Mouse (Mus musculus): Measurements from ENCODE around the gene Upf2. TPM values are rescaled to one million over a fixed set of nuclear protein-coding genes. Genes with fewer than 3 reads are reported as not detected.

The Upf2 gene
- polyA plus RNA-seq (2015; fragmentation: Nextera tagmentation; extraction: Ambion mirVana), result 7.5 and 10.4 TPM in 2 replicates

GRCm38 (mm10) chr2:5950766-5951595 lies at the start of gene Upf2:
Upf2 (plus strand) TSS chr2:5951469.
- peak; percentile 97 for DNase-seq (ENCODE audit: low spot score)

GRCm38 (mm10) chr2:5906092-5906491 lies 45.2 kb upstream of the Upf2 start:
- DNase-seq (ENCODE audit: low spot score), result no peak

- peak; percentile 62 for DNase-seq (ENCODE audit: low spot score)
Observed at GRCm38 (mm10) chr2:5906625-5907024, 44.6 kb upstream of the Upf2 start.

DNA sequence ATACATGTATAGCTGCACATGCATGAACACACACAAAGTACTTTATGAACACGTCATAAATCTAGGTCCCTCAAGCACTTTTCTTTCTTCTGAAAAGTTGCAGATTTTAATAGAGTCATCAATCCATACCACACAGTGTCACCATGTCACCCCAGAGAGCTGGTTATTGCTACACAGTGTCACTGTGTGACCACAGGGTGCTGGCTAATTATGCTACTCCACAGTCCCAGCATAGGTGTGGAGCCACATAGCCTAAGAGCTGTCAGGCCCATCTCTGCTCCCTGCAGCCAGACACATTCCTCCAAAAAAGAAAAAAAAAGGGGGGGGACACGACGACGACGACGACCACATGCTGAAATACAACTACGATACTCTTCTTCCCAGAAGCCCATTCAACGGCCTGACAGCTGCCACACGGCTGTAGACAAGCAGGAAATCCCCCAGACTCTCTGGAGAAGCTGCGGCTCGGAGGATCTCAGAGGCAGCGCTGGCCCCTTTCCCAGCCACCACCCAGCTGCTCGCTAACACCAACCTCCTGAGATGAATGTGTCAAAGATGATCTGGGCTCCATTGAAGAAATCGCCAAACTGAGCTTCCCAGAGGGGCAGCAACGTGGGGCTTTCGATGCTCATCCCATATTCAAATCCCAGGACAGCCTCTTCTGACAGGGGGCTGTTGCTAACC lies 39.8 kb upstream of the Upf2 start:
- DNase-seq (ENCODE audit: low spot score), result no peak

DNA sequence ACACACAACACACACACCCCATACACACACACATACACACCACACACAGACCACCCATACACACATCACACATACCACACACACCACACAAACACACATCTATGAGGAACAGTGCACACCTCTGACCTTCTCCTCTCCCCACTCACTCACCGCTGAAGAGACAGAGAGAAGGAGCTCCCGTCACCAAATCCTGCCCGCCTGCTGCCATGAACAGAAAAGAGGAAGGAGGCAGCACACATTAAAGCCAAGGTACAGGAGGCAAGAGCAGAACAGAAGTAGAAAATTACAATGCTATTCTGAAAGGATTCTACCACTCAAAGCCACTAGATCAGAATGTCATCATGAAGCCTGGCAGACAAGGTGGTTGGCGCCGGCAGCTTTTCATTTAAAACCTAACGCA lies 28.4 kb upstream of the Upf2 start:
- no peak for DNase-seq (ENCODE audit: low spot score)

DNA sequence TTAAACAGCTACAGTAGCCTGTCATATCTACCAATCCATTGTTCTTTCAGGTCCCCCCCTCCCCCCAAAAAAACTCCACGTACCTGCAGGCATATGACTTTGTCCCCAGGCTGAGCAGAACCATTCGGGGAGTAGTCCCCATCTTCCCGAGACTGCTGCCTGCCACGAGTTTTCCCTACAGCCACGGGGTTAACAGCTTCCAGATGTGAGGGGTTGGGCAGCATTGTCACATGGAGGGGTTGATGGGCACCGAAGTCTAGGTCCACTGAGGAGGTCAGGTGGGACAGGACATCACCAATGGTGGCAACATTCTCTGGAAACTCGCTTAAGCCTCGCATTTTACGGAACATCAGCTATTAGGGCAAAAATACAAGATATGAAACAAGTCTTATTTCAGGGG lies 27.5 kb upstream of the Upf2 start:
- no peak for DNase-seq (ENCODE audit: low spot score)

GRCm38 (mm10) chr2:5927481-5927880 lies 23.8 kb upstream of the Upf2 start:
- no peak for DNase-seq (ENCODE audit: low spot score)

DNA sequence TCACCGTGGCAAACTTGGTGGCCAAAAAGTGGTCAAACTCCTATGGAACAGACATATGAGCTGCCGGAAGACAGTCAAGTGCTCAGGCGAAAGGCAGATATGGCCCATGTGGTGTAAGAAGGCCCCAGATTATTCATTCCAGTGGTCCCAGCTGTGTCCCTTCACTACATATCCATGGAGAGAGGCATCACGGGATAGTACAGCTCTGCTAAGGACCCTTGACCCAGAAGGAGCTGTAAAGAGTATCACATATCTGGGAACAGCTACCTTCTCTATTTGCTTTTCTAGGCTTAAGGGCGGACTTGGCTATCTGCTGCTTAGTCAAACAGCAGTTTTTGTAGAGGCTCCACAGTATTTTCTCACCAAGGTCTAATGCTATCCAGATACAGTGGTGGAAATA lies 21.5 kb upstream of the Upf2 start:
- DNase-seq (ENCODE audit: low spot score), result no peak

DNA sequence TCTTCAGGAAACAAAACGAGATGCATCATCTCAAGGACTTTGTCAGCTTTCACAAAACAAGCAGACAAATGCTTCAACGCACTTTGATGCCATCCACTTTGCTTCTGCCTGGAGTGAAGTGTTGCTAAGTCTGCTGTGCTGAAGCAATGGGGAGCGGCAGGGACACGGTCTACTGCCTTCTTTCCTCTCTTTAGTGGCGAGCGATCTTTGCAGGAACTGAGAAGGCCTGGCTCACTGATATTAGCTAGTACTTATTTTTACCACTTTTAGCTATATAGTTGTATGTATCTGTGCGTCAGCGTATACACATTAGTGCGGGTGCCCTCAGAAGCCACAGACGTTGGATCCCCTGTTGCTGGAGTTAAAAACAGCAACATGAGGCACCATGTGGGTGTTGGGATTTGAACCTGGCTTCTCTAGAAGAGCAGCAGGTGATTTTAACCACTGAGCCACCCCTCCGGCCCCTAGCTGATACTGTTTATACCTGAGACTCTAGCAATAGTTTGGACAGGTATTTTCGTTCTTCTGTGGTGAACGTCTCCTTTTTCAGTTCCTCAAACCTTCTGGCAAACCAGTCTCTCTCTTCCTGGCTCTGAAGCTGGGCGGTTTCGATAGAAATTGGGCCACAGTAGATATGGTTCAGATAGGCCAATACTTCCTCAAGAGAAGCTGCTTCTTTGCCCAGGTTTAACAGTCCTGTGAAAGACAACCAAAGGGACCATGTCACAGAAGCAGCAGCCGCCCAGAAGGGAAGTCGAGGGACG lies 20.8 kb upstream of the Upf2 start:
- no peak for DNase-seq (ENCODE audit: low spot score)

- DNase-seq (ENCODE audit: low spot score), result no peak
Observed at GRCm38 (mm10) chr2:5931938-5932337, 19.3 kb upstream of the Upf2 start.

GRCm38 (mm10) chr2:5934936-5935335 lies 16.3 kb upstream of the Upf2 start:
- no peak for DNase-seq (ENCODE audit: low spot score)

DNA sequence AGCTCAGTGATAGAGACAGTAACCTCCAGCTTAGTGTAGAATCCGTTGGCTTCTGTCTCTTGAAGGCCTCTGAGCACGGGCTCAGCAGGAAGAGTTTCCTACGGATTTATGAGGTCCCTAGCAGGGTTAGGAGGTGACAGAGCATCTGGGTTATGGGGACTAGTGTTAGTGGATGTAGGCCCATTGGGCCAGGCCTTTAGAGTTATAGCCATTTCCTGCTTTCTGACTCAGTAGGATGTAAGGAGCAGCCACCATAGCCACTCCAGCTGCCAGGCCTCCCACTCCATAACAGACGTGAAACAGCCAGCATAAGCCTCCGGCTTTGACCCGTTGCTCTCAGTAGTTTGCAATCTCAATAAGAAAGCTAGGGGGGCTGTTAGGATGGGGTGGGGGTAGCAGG lies 15.2 kb upstream of the Upf2 start:
- DNase-seq (ENCODE audit: low spot score), result no peak

DNA sequence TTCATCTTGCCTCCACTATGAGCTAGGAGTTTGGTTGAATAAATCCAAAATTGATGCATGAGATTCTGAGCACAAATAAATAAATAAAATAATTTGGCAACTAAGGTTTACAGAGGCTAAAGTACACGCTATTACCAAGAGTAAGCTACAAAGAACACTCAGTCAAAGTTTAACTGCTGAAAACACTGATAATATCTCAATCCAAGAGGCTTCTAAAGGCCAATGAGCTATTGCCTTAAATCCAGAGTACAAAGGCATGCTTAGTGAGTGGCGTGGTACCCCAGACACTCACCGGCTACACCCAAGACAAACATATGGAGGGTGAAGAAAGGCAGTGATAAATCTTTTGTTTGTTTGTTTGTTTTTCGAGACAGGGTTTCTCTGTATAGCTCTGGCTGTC lies 14.7 kb upstream of the Upf2 start:
- DNase-seq (ENCODE audit: low spot score), result no peak

DNA sequence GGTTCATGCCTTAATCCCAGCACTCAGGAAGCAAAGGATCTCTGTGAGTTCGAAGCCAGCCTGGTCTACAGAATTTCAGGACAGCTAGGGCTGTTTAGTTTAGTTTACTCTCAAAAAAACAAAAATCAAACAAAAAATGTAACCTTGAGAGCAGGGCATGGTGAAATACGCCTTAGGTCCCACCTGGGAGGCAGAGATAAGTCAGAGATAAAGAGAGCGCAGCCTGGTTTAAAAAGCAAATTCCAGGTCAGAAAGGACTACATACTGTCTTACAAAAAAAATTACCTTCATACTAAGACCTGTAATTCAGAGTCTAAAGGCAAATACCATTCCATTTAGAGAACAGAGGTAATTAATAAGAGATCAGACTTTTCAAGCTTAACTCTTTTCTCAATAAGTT lies 11.9 kb upstream of the Upf2 start:
- no peak for DNase-seq (ENCODE audit: low spot score)

DNA sequence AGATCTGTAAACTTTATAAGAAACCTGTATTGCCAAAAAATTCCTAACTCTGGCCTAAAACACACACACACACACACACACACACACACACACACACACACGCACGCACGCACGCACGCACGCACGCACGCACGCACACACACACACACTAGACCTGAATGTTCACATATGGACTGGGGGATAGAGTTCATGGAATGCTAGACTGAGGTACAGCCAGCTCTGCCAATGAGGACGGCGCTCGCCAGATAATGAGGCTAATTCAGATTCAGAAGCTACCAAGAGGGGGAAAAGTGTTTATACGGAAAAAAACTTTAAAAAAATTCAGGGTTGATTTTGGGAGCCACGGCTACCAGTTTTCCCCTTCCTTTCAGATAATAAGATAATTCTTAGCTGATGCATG lies 11.4 kb upstream of the Upf2 start:
- no peak for DNase-seq (ENCODE audit: low spot score)

GRCm38 (mm10) chr2:5940936-5941335 lies 10.3 kb upstream of the Upf2 start:
- DNase-seq (ENCODE audit: low spot score), result no peak

GRCm38 (mm10) chr2:5941861-5942415 lies 9.3 kb upstream of the Upf2 start:
- no peak for DNase-seq (ENCODE audit: low spot score)

DNA sequence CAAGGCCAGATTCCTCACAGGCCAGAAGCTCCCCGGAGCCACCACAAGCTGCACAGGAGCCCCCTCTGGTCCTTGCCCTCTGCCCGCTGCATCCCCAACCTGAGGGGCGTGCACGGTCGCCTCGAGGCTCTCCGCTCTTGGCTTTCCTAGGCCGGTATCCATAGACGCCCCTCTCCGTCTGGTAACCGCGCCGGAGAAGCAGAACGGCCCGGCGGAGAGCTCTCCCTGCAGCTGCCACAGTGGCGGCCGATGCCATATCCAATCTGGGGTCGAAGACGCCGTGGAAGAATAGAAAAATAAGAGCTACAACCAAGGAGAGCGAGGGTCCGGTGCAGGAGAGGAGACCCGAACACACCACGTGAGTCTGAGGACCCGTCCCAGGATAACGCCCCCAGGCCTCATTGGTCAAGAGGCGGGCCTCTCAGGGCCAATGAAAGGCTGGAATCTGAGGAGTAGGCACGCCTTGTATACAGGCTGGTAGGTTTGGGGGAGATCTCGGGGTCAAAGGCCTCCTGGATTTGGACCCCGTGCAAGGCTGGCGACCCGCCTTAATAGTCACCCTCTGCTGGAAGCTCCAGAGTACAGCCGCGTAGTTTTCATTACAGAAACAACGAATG lies 8.7 kb upstream of the Upf2 start, which contains the start of gene Dhtkd1:
TSS of gene Dhtkd1 (minus strand) at position 377 of the 617 bp plus-strand sequence.
- DNase-seq (ENCODE audit: low spot score), result peak; percentile 42

DNA sequence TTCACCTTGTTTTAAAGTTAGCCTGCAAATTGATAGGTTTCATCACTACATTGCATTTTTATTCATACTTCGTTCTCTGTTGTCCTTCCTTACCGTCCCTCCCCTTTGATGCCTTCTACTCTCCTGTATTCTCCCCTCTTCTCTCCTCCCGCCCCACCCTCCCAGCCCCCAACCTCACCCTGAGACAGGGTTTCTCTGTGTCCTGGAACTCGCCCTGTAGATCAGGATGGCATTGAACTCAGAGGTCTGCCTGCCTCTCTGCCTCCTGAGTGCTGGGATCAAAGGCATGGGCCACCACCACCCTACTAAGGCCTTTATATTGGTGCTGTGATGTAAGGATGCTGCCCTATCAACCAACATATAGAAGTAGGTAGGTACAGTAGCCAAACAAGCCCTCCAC lies 8.2 kb upstream of the Upf2 start:
- no peak for DNase-seq (ENCODE audit: low spot score)

DNA sequence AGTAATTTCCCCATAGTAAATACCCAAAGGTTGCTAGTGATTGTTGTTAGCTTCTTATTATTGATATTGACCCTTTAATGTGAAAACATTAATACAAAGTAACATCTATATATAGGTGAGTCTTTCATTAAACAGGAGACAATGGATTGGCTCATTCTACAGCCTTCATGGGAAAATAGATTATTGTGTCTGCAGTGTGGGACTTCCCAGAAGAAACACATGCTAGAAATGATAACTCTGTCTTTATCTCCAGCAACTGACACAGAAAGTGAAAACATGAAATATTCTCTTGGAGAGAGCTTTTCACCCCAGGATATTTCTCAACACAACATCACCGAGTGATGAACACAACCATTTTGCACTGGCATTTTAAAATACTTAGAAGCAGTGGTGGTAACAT lies 5.6 kb upstream of the Upf2 start:
- no peak for DNase-seq (ENCODE audit: low spot score)

DNA sequence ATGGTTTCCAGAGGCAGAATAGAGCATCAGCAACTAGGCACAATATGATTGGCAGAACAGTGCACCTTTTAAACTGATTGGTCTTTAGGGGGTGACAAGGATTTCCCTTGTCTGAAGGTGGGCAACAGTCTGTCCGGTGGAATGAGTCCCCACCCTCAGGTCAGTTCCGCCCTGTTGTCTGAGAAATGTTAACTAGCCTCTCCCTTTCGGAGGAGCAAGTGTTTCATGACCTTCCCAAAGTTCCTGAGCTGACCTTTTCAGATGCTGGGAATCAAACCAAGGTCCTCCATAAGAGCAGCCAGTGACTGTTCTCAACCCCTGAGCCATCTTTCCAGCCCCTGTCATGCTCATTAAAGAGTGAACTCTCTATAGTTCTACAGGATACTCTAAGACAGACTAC lies 4.4 kb upstream of the Upf2 start:
- no peak for DNase-seq (ENCODE audit: low spot score)
